Mouse (Mus musculus) liver, postnatal 0 days (tissue): Measurements from ENCODE around the gene Bcl2.

Source experiments
- CTCF ChIP-seq: sonication (generic); IDR thresholded peaks from 2 replicates; pipeline ENCODE4 v1.5.1; 2016; ENCODE audit warnings: antibody characterized with exemption, low read depth
- EP300 ChIP-seq: IDR thresholded peaks from 2 replicates; pipeline ENCODE4 v1.6.1; 2016; ENCODE audit warnings: antibody characterized with exemption, low read depth, mild to moderate bottlenecking

GRCm38 (mm10) chr1:106549025-106549424 is 165.0 kb downstream of the Bcl2 start:
- TF ChIP-seq CTCF = no peak
- no peak for TF ChIP-seq EP300
